Mouse (Mus musculus) kidney, postnatal 4 days (tissue): ENCODE measurements around the gene Ptpn21.

ENCODE experiments used
- DNase-seq, 2 experiments: peaks; one replicate each; pipeline ENCODE4 v3.0.0; 2021; ENCODE audit warnings: mixed read lengths in 2 of 2

The Ptpn21 gene

GRCm38 (mm10) chr12:98644852-98645251 lies 92.4 kb downstream of the Ptpn21 start:
- DNase-seq = no peak

- DNase-seq = no peak
These were observed 108.8 kb downstream of the Ptpn21 start for GRCm38 (mm10) chr12:98628260-98628970.

- DNase-seq = peak; percentile 91 to 95
These were observed 109.6 kb downstream of the Ptpn21 start, which contains the start of gene Spata7 for GRCm38 (mm10) chr12:98627392-98628259. Gene Spata7, plus strand, starts transcription at chr12:98628157.
